Mouse (Mus musculus) T-cell, adult 2 months (primary cell): ENCODE results near the gene Peli1.

Experiments
- DNase-seq: peaks from one replicate; pipeline ENCODE4 v3.0.0; 2022; ENCODE audit warnings: low spot score

Peli1 gene

GRCm38 (mm10) chr11:21093081-21093815 is 2.2 kb downstream of the Peli1 start:
- DNase-seq: no peak

GRCm38 (mm10) chr11:21096590-21096989 is 5.5 kb downstream of the Peli1 start:
- peak; percentile 51 for DNase-seq

- no peak for DNase-seq
Observed at GRCm38 (mm10) chr11:21098457-21098856, 7.4 kb downstream of the Peli1 start.

- no peak for DNase-seq
Observed at GRCm38 (mm10) chr11:21100704-21101103, 9.6 kb downstream of the Peli1 start.

GRCm38 (mm10) chr11:21101286-21101685 is 10.2 kb downstream of the Peli1 start:
- DNase-seq: no peak

GRCm38 (mm10) chr11:21102273-21103005 is 11.3 kb downstream of the Peli1 start:
- no peak for DNase-seq

- DNase-seq: peak; percentile 57
Observed at GRCm38 (mm10) chr11:21103186-21103585, 12.1 kb downstream of the Peli1 start.

- DNase-seq: no peak
Observed at GRCm38 (mm10) chr11:21105393-21105792, 14.3 kb downstream of the Peli1 start.

GRCm38 (mm10) chr11:21107120-21107519 is 16.0 kb downstream of the Peli1 start:
- DNase-seq: no peak

- DNase-seq: no peak
Observed at GRCm38 (mm10) chr11:21109279-21109678, 18.2 kb downstream of the Peli1 start.

GRCm38 (mm10) chr11:21114516-21114915 is 23.4 kb downstream of the Peli1 start:
- DNase-seq: no peak

GRCm38 (mm10) chr11:21115804-21116203 is 24.7 kb downstream of the Peli1 start:
- no peak for DNase-seq

- DNase-seq: no peak
Observed at GRCm38 (mm10) chr11:21116623-21117295, 25.7 kb downstream of the Peli1 start.

GRCm38 (mm10) chr11:21121737-21122136 is 30.6 kb downstream of the Peli1 start:
- DNase-seq: no peak

- DNase-seq: no peak
Observed at GRCm38 (mm10) chr11:21122399-21122798, 31.3 kb downstream of the Peli1 start.

- DNase-seq: no peak
Observed at GRCm38 (mm10) chr11:21131692-21132091, 40.6 kb downstream of the Peli1 start.

GRCm38 (mm10) chr11:21134875-21135451 is 43.9 kb downstream of the Peli1 start:
- no peak for DNase-seq

GRCm38 (mm10) chr11:21139453-21139852 is 48.4 kb downstream of the Peli1 start:
- DNase-seq: no peak

GRCm38 (mm10) chr11:21141242-21141641 is 50.2 kb downstream of the Peli1 start:
- DNase-seq: no peak

GRCm38 (mm10) chr11:21141755-21142154 is 50.7 kb downstream of the Peli1 start:
- DNase-seq: no peak

- DNase-seq: peak; percentile 39
Observed at GRCm38 (mm10) chr11:21149476-21149875, 58.4 kb downstream of the Peli1 start.

GRCm38 (mm10) chr11:21150316-21150715 is 59.2 kb downstream of the Peli1 start:
- peak; percentile 43 for DNase-seq

- no peak for DNase-seq
Observed at GRCm38 (mm10) chr11:21151672-21152071, 60.6 kb downstream of the Peli1 start.
